Mouse (Mus musculus): Measurements from ENCODE around the gene Fam83c. TPM values are rescaled to one million over a fixed set of nuclear protein-coding genes. Genes with fewer than 3 reads are reported as not detected.
A peak's percentile ranks its signal among the peaks of the same experiment; 100 is the strongest.

Fam83c gene
- total RNA-seq (2018; cell fraction: chromatin; rRNA removed): not detected
- total RNA-seq (2018; cell fraction: cytosol; rRNA removed): not detected
- total RNA-seq (2018; cell fraction: nucleus; rRNA removed): not detected
- not detected in 3 replicates for polyA plus RNA-seq (2018)

DNA sequence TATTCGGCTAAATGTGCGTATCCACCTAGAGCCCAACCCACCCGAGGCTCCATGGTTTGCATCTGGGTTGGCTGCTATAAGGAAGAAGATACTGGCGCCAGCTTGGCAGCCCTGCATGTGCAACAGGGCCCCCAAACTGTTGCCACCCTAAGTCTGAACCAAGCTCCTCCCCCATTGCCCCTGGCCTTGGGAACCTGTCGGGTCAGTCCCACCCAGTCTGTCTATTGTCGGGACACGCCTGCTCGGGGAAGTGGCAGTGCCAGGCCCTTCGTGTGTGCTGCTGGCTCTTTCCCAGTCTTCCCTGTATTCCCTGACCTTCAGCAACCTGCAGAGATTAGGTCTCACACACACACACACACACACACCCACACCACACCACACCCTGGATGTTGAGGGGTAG is at the start of gene Fam83c:
TSS of gene Fam83c (minus strand) at position 123 of the 400 bp plus-strand sequence.
- 86% methylated on average over 9 of the region's 9 CpGs for WGBS (ENCODE audit: missing documents)
- Histone ChIP-seq H3K79me2 (ENCODE audit: inconsistent target) (no peaks in the 10 kb centered on the region), H3K27ac (no peak within 1 kb of the TSS), H3K4me3 (ENCODE audit: inconsistent target) (no peak within 1 kb of the TSS), H3K36me3 (ENCODE audit: inconsistent target) (no peaks in the 10 kb centered on the region)

DNA sequence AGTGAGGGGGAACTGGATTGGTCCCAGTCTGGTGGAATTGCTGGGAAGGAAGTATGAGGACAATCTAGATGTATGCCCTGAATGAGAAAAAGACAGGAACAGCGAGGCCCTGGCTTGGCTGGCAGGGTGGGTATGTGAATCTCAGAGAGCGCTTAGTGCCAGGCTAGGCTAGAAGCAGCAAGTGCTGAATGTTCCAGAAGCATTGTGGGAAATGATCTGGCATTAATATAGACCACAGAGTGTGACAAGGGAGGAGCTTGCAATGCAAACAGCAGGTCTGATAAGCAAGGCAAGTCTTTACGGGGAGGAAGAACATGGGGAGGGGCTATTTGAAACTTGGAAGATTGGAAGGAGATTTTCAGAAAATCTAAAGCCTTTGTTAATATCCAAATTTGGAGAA is 47.4 kb upstream of the Fam83c start:
- Histone ChIP-seq H3K36me3 (ENCODE audit: inconsistent target) (peaks cover 21% of the 10 kb centered on the region), H3K4me3 (ENCODE audit: inconsistent target) (no peak overlapping the region), H3K79me2 (ENCODE audit: inconsistent target) (no peaks in the 10 kb centered on the region), H3K27ac (no peak overlapping the region)
- WGBS (ENCODE audit: missing documents): 88% methylated on average over 3 of the region's 3 CpGs

DNA sequence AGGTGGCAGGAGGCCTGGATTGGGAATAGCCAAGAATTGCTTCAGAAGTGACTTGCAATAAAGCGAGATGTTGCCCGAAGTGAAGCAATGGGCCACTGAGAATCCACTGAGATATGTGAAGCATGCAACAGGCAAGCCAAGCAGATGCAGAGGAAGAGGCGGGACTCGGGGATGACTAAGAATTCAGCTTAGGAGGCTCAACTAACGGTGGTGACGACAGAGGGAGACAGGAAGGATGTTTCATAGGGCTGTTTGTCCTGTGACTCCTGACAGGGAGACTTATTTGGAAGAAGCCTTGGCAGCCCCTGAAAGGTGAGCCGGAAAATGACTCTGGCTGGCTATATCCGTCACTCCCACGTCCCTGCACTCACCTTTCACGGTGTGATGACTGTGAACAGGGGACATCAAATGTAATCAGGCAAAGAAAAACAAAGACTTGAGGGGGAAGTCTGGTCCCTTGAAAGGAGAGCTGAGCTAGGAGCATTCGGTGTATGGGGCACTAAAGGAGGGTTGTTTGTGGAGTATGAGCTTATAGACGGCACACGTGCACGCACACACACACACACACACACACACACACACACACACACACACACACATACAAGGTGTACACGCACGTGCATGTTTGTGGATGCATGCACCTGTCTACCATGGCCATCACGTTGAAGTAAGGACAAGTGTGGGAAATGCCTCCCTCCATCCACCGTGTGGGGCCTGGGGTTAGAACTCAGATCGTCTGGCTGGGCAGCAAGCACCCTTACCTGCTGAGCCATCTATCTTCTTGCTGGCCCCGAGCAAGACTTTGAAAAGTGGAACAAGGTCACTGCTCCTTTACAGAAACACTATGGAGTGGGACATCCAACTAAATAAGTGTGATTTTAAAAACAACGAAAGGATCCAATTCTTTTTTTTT is 44.6 kb upstream of the Fam83c start:
- H3K36me3 ChIP-seq (ENCODE audit: inconsistent target): no peaks in the 10 kb centered on the region; the same call in 1 of the 2 replicates
- WGBS (ENCODE audit: missing documents): 59% methylated on average over 15 of the region's 21 CpGs
- no peaks in the 10 kb centered on the region for H3K79me2 ChIP-seq (ENCODE audit: inconsistent target)
- no peak overlapping the region for H3K4me3 ChIP-seq (ENCODE audit: inconsistent target)
- peak overlapping the region; percentile 62 for H3K27ac ChIP-seq

DNA sequence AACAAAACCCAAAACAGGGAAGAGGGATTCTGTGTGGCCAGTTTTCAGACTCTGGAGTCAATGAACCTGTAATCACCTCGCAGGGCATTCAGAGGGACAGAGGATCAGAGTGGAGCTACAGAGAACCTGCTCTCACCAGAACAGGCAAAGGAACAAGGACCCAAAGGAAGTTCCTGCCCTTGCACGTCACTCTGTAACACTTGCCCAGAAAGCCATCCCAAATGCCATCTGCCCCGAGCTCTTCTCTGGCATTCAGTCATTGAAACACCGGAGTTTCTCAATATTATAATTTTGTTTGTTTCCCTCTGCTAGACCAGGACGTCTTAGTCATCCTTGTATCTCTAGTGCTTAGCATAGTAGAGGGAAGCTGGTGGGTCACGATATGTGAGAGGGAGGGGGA is 39.0 kb upstream of the Fam83c start:
- Histone ChIP-seq H3K4me3 (ENCODE audit: inconsistent target) (no peak overlapping the region), H3K27ac (no peak overlapping the region), H3K36me3 (ENCODE audit: inconsistent target) (peaks cover 6% of the 10 kb centered on the region; the same call in 1 of the 2 replicates), H3K79me2 (ENCODE audit: inconsistent target) (no peaks in the 10 kb centered on the region)
- 82% methylated on average over 6 of the region's 6 CpGs for WGBS (ENCODE audit: missing documents)

DNA sequence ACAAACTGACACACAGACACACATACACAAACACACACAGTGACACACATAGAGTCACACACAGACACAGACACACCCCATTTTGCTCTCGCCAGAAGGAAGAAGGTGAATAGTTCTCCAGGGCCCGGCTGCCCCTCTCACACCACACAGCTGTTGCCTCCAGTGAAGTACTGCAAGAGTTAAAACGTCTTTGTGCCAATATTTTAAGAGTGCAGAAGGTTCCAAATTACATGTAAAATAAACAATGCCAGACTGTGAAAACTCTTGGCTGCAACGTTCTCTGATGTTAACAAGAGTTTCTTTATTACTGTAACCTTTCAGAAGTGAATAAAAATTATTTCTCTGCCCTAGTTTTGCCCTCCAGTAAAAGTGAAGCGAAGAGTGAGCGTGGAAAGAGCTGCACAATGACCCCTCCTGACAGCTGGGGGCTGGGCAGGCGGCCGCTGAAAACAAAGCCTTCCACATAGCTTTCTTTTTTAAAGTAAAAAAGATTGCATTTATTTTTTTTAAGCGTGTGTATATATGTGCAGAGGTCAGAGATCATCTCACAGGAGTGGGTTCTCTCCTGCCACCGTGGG is 38.4 kb upstream of the Fam83c start:
- WGBS (ENCODE audit: missing documents): 95% methylated on average over 10 of the region's 10 CpGs
- no peak overlapping the region for H3K4me3 ChIP-seq (ENCODE audit: inconsistent target)
- H3K36me3 ChIP-seq (ENCODE audit: inconsistent target): peaks cover 6% of the 10 kb centered on the region; the same call in 1 of the 2 replicates
- no peak overlapping the region for H3K27ac ChIP-seq
- no peaks in the 10 kb centered on the region for H3K79me2 ChIP-seq (ENCODE audit: inconsistent target)

DNA sequence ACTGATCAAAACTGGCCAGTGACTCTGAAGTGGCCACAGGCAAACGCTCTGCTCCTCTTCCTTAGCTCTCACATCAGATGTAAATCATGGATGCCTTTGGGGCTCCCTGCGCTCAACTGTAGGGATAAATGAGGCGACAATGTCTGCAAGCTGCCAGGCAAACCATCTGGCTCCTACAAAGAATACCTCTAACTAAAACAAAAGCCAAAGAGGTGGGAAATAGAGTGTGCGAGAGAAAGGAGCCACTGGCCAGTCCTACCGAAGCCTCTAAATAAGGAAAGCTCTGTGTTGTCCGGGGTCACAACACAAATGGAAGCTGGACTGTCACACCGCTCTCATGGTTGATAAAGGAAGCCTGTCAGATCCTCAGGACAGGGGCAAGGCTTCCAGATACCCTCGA is 37.8 kb upstream of the Fam83c start:
- Histone ChIP-seq H3K27ac (no peak overlapping the region), H3K36me3 (ENCODE audit: inconsistent target) (peaks cover 6% of the 10 kb centered on the region; the same call in 1 of the 2 replicates), H3K79me2 (ENCODE audit: inconsistent target) (no peaks in the 10 kb centered on the region), H3K4me3 (ENCODE audit: inconsistent target) (no peak overlapping the region)
- WGBS (ENCODE audit: missing documents): 92% methylated on average over 8 of the region's 8 CpGs

DNA sequence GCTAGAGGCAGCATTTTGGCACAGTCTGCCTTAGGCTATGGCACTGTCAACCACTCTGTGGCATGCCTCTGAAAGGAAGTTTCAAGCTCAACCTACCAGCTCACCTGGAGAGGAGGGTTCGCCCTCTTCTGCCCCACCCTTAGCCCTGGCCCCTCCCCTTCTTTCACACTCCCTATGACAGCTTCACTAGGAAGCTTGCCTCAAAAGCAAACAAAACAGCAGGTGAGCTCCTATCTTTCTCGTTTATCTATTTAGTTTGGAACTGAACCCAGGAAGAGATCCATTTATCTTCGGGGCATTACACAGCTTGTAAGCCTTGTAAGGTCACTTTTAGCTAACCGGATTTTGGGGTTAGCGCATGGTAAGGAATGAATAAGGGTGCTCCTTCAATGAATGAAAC is 35.1 kb upstream of the Fam83c start:
- H3K4me3 ChIP-seq (ENCODE audit: inconsistent target): no peak overlapping the region
- 0 out of 2 replicates have a peak, but pooled peaks cover 6% of the 10 kb centered on the region for H3K36me3 ChIP-seq (ENCODE audit: inconsistent target)
- 93% methylated on average over 5 of the region's 5 CpGs for WGBS (ENCODE audit: missing documents)
- H3K27ac ChIP-seq: no peak overlapping the region
- H3K79me2 ChIP-seq (ENCODE audit: inconsistent target): no peaks in the 10 kb centered on the region

DNA sequence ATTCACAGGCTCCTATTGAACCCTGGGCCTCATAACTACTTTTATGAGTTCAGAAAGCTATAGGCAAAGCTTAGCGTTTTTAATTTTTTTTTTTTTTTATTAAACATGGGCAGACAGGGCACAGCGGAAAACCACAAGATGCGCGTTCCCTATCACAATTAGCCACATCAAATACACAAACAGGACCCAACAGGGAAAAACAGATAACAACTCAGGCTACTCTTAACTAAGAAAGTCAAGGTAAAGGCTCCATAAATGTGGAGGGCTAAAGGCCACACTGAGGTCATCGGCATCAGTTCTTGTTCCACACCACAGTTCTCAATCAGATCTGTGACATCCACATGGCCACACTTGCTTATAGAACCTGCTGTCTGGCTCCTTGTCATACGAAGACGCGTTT is 33.7 kb upstream of the Fam83c start:
- Histone ChIP-seq H3K79me2 (ENCODE audit: inconsistent target) (no peaks in the 10 kb centered on the region), H3K4me3 (ENCODE audit: inconsistent target) (no peak overlapping the region), H3K27ac (no peak overlapping the region), H3K36me3 (ENCODE audit: inconsistent target) (0 out of 2 replicates have a peak, but pooled peaks cover 6% of the 10 kb centered on the region)
- WGBS (ENCODE audit: missing documents): 92% methylated on average over 8 of the region's 8 CpGs

DNA sequence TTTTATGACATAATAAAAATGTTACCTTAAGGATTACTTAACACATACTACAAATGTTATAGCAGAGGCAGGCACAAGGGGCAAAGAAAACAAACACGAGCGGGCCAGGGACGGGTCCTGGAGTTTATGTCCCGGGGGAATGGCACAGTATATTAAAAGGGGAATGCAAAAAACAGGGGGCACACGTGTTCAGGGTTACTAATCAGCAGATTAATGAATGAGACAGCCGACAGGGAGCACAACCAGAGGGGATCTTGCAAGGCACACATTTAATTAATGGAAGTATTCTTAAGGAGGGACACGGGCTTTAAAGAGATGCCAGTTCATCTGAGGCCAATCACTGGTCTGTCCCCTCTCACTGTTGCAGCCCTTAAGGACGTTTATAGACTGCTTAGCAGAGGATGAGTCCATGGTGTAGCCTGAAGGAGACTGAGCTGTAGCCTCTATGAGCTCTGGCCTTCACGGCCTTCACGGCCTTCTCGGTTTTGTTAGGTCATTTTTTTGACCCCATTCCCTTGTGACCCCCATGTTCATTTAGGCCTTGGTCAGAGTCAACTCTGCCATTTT is 28.7 kb upstream of the Fam83c start:
- 94% methylated on average over 11 of the region's 11 CpGs for WGBS (ENCODE audit: missing documents)
- no peaks in the 10 kb centered on the region for H3K36me3 ChIP-seq (ENCODE audit: inconsistent target)
- H3K4me3 ChIP-seq (ENCODE audit: inconsistent target): no peak overlapping the region
- H3K79me2 ChIP-seq (ENCODE audit: inconsistent target): no peaks in the 10 kb centered on the region
- no peak overlapping the region for H3K27ac ChIP-seq

DNA sequence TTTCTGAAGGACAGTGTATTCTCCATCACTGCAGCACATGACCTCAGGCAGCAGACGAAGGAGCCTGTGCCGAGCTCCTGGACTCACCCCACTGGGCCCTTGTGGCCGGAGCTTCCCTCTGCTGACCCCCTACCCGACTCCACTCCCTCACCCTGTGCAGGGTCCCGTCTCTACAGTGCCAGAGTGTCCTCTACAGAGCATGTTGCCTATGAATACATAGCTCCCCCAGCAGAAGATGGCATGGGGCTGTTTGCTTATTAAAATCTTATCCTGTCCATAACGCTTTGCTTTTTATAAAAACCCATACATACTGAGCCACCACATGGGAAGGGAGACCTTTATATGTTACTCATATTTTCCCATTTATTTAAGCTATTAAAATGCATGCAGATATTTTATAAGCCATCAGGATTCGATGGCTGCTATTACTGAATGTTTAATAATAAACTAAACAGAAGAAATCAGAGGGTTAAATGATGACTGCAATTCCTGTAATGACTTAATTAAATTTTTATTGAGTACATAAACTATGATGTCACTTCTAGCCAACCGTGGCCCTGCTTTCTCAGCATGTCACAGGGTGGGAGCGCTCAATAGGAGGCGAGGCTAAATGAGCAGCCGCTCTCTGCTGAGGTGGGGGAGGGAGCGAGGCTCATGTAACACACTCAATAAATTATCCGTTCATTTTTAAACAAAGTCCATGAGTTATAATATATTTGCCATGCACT is 28.1 kb upstream of the Fam83c start:
- Histone ChIP-seq H3K36me3 (ENCODE audit: inconsistent target) (peaks cover 3% of the 10 kb centered on the region; the same call in 1 of the 2 replicates), H3K27ac (no peak overlapping the region)
- WGBS (ENCODE audit: missing documents): 95% methylated on average over 13 of the region's 13 CpGs

DNA sequence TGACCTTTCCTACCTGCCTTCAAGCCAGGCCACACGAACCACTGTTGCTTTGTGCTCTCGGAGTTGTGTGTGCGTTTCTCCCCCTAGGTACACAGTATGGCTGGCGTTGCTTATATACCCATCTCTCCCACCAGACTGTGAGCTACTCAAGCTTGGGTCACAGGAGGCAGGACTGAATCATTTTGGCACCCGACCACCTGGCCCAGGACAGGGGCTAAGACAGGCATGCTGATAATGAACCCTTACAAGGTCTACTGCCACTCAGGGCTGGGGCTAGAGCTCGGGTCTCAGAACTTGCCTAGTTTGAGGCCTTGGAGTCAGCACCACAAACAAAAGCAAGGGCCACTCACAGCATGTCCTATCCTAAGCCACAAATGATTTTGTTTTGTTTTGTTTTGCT is 26.9 kb upstream of the Fam83c start:
- Histone ChIP-seq H3K36me3 (ENCODE audit: inconsistent target) (peaks cover 6% of the 10 kb centered on the region; the same call in 1 of the 2 replicates), H3K4me3 (ENCODE audit: inconsistent target) (no peak overlapping the region), H3K27ac (no peak overlapping the region), H3K79me2 (ENCODE audit: inconsistent target) (no peaks in the 10 kb centered on the region)
- 98% methylated on average over 6 of the region's 6 CpGs for WGBS (ENCODE audit: missing documents)

More for the DNA sequence above, 28.1 kb upstream of the Fam83c start:
- Histone ChIP-seq H3K79me2 (ENCODE audit: inconsistent target) (no peaks in the 10 kb centered on the region), H3K4me3 (ENCODE audit: inconsistent target) (no peak overlapping the region)

DNA sequence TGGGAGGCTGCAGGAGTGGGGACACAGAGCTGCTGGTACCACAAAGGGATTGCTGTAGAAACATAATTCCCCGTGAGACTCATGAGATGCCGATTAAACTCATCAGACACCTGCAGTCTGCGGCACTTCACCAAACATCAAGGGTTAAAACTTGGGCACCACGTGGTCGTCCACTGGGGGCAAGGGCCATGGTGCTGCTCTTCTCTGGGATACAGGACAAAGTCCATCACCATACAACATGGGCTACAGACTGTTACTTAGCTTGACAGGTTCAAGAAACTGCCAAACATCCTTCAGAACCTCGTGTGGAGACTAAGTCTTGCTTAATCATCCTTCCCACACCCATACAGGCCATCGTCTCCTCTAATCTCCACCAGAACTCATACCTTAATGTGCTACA is 25.4 kb upstream of the Fam83c start:
- peaks cover 15% of the 10 kb centered on the region; the same call in 1 of the 2 replicates for H3K36me3 ChIP-seq (ENCODE audit: inconsistent target)
- H3K27ac ChIP-seq: no peak overlapping the region
- no peaks in the 10 kb centered on the region for H3K79me2 ChIP-seq (ENCODE audit: inconsistent target)
- no peak overlapping the region for H3K4me3 ChIP-seq (ENCODE audit: inconsistent target)
- WGBS (ENCODE audit: missing documents): 89% methylated on average over 7 of the region's 7 CpGs

DNA sequence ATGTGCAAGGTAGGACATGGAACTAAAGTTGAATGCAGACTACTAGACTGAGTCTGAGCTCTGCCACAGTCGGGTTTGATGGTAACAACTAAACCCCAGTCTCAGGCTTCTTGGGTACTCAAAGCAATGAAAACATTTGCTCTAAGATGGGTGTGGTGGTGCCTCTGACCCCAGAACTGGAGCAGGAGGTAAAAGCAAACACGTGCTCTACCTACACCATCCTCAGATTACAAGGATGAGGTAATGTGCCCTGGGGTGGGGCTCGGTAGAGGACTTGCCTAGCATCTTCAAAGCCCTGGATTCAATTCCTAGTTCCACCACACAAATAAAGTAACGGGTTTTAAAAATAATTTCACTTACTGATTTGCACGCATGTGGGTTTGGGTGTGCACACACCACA is 17.9 kb upstream of the Fam83c start:
- no peak overlapping the region for H3K4me3 ChIP-seq (ENCODE audit: inconsistent target)
- no peaks in the 10 kb centered on the region for H3K79me2 ChIP-seq (ENCODE audit: inconsistent target)
- H3K36me3 ChIP-seq (ENCODE audit: inconsistent target): peaks cover 39% of the 10 kb centered on the region; the same call in 1 of the 2 replicates
- H3K27ac ChIP-seq: no peak overlapping the region
- 100% methylated on average over 4 of the region's 5 CpGs for WGBS (ENCODE audit: missing documents)

DNA sequence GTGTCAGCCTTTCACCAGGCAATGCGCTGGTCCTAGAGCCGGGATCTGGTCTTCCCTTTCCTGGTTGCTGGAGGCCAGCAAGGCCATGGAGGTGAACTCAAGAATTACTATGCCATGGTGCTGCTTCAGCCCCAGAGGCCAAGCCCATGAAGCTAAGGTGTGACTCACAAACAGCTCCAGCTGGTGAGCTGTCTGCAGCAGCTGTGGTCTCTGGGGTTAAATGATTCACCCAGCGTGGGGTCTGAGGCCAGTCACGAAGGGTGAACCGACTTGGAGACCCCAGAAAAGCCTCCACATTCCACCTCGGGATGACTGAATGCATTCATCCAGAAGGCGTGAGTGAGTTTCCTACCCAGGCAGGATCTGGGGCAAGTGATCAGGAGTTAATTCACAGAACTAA is 15.5 kb upstream of the Fam83c start:
- 91% methylated on average over 7 of the region's 7 CpGs for whole genome bisulfite sequencing (ENCODE audit: missing documents)
- Histone ChIP-seq H3K27ac (no peak overlapping the region), H3K36me3 (ENCODE audit: inconsistent target) (peaks cover 41% of the 10 kb centered on the region; the same call in 1 of the 2 replicates), H3K79me2 (ENCODE audit: inconsistent target) (no peaks in the 10 kb centered on the region), H3K4me3 (ENCODE audit: inconsistent target) (no peak overlapping the region)
